Mouse (Mus musculus) E14TG2a.4 (cell line): ENCODE results near the gene Spats2.

Source experiments
- CTCF ChIP-seq: conservative IDR thresholded peaks from 2 replicates; pipeline ENCODE4 v1.5.1; 2014; ENCODE audit warnings: low read length
- NANOG ChIP-seq: IDR thresholded peaks from 2 replicates; pipeline ENCODE4 v1.6.1; 2014; ENCODE audit warnings: borderline replicate concordance, low read length, mixed read lengths
- POU5F1 ChIP-seq: IDR thresholded peaks from 2 replicates; pipeline ENCODE4 v1.6.1; 2014; ENCODE audit warnings: low read length, borderline replicate concordance

- no peak for TF ChIP-seq CTCF
- no peak for TF ChIP-seq NANOG
- no peak for TF ChIP-seq POU5F1
These were observed 42.9 kb upstream of the Spats2 start for GRCm38 (mm10) chr15:99082840-99083239.
